Mouse (Mus musculus) cortical plate, adult 2 months (tissue): ENCODE measurements at regions not wholly inside any gene's neighbourhood (a gene's known extent, or its start where the extent isn't known, plus 50 kb on each side); places are given as distances from the start of the nearest gene placed in this dataset.

Experiments
- CTCF ChIP-seq: fragments of 200-500 bp; IDR thresholded peaks from 2 replicates; pipeline ENCODE4 v1.5.1; 2011; ENCODE audit warnings: mild to moderate bottlenecking, control low read depth, low read length; ENCODE audit not compliant: insufficient read depth; ENCODE audit errors: extremely low read depth
- POLR2A ChIP-seq: fragments of 200-500 bp; IDR thresholded peaks from 2 replicates; pipeline ENCODE4 v1.6.1; 2011; ENCODE audit warnings: mild to moderate bottlenecking, low read length, control low read depth; ENCODE audit not compliant: insufficient read depth; ENCODE audit errors: extremely low read depth

DNA sequence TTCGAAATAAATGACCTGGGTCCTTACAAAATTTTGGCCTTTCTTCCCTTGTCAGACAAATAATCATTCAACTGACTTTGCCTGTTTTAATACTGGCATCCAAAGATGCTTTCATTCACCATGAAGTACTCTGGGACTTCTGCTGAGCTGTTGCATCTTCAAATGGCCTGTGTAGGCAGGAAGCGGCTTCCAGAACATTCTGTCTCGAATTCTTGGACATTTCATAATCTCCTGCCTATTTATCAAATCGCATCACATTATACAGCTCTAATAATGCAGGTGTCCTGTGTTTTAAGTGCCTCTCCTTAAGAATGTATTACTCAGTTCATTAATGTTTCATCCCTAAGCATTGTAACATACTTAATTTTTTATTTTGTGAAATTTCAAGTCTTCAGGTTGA lies 420.1 kb upstream of the Pmfbp1 start:
- no peak for TF ChIP-seq CTCF
- no peak for TF ChIP-seq POLR2A
